Mouse (Mus musculus) brain, embryonic 14.5 days (tissue): ENCODE data around the gene Ak1.

Source experiments
- CTCF ChIP-seq: fragments of 200-500 bp; IDR thresholded peaks from 2 replicates; pipeline ENCODE4 v1.5.1; 2012; ENCODE audit warnings: inconsistent platforms, mild to moderate bottlenecking, moderate library complexity, borderline replicate concordance; ENCODE audit not compliant: insufficient read depth, insufficient read length; ENCODE audit errors: extremely low read depth
- POLR2A ChIP-seq: fragments of 200-500 bp; IDR thresholded peaks from 2 replicates; pipeline ENCODE4 v1.6.1; 2012; ENCODE audit warnings: mild to moderate bottlenecking, inconsistent platforms, borderline replicate concordance; ENCODE audit not compliant: poor library complexity, insufficient read depth, insufficient read length, severe bottlenecking; ENCODE audit errors: extremely low read depth

DNA sequence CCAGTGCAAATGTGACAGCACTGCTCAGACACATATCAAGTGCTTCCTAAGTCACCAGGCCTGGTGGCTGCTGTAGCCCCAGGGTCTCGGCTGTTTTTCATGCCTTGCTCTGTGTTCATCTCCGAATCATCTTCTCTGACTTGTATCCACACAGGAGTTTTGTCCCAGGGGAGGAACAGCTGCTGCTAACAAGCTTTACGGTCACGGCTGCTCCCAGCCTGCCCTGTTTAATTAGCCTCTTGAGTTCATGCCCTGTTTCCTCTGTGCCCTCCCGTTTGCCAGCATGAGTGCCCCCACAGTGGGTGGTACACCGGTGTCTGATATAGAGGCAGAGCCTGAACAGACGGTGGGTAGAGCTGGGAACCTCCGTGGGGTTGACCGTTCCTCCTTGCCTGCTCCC lies 3.5 kb upstream of the Ak1 start:
- no peak for TF ChIP-seq POLR2A
- no peak for TF ChIP-seq CTCF
